Mouse (Mus musculus): ENCODE measurements around the gene Esam.

Gene Esam

DNA sequence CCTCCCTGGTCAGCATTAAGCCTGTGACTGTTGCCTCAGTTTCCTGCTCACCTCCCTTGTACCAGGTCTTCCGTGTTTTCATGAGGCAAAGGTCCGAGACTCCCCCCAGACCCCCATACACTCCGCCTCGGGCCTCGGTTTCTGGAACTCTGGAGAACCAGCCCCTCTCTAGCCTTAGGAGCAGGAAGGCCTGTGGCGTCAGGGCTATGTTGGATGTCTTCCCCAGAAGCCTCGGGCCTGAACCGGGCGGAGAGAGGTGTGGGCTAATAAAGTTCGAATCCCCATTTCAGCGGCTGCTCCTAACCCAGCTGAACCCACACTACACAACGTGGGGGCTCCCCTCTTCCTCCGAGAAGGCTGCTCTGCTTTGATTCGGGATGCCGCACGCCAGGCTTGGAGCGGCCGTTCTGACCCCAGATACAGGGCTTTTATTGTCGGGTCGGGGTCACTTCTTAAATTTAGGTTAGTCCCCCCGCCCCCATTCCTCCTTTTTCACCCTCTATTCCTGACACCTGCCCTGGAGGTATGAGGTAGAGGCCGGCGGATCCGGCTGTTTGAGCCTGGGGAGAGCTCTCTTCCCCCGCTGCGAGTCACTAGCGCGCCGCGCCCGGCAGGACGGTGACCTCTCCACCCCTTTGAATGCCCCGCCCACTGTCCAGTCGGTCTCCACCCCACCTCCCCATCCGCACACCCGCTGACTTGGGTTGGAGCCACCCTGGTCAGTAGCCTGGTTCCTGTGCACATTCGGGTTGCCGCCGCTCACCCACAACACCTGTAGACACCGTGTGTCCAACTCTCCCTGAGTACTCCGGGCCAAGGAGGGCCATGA, at the start of gene Esam:
Esam (plus strand) TSS at position 683 of the 829 bp plus-strand sequence.
- peak in 1 of 2 experiments; percentile 23 for DNase-seq

DNA sequence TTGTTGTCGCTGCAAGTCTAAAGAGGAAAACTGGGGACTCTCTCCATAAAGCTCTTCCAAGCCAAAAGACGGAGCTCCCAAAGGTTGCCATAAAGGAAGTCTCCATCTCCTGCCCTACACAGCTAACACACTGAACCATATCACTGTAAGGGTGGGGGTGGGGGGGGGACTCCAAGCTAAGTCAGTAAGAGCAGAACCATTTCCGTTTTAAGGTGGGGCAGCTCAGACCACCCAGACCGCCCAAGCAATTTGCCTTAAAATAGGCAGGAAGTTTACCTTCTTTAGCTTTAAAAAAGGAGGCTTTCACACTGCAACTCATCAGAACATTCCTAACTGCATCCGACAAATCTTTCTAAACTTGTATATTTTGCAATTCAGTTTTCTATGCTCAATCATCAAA, 42.7 kb upstream of the Esam start:
- no peak for DNase-seq

DNA sequence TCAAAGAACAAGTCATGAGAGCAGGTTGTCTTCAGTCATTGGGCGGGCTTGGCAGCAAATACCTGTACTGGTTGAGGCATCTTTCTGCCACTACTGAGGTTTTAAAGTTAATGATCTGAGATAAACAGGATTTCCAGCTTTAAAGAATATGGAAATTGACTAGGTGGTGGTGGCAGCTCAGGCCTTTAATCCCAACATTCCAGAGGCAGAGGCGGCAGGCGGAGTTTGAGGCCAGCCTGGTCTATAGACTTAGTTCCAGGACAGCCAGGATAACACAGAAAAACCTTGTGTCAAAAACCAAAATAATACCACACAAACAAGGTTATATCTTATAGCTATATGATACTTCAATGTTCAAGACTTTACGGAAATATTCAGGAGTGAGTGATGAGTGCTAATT, 39.8 kb upstream of the Esam start:
- DNase-seq = no peak

DNA sequence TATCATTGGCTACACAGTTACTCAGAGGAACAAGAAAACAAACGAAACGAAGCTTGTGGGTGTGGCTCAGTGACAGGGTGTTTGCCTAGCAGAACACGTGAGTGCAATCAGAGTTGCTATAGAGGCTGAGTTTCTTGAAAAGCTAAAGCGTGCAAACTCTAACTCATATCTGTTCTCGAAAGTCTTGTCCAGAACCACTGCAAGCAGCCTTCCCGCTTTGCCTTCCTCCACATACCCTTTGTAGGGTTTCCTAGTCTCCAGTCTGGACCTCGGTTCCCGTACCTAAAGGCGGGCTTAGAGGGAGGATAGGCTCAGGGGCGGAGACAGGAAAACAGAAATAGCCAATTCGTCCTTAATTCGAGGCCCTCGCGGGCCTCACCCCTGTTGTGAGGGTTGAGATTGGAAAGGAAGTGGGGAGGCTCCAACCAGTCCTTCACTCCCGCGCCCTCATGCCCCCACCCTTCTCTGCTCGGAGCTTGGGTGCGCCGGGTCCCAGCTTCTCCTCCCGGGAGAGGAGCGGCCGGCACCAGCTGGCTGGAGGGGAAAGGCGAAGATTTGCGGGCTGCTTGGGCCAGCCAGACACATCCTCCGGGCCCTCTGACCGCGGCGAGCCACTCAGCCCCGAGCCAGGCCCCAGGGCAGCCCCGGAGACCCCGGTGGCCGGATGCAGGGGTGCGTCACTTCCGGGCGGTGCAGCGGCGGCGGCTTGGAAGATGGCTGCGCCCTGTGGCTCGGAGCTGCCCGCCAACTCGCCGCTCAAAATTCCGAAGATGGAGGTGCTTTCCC, 39.1 kb upstream of the Esam start, which contains the start of gene Msantd2:
Msantd2 (plus strand) TSS at position 709 of the 786 bp plus-strand sequence.
- peak; percentile 89 to 92 for DNase-seq

DNA sequence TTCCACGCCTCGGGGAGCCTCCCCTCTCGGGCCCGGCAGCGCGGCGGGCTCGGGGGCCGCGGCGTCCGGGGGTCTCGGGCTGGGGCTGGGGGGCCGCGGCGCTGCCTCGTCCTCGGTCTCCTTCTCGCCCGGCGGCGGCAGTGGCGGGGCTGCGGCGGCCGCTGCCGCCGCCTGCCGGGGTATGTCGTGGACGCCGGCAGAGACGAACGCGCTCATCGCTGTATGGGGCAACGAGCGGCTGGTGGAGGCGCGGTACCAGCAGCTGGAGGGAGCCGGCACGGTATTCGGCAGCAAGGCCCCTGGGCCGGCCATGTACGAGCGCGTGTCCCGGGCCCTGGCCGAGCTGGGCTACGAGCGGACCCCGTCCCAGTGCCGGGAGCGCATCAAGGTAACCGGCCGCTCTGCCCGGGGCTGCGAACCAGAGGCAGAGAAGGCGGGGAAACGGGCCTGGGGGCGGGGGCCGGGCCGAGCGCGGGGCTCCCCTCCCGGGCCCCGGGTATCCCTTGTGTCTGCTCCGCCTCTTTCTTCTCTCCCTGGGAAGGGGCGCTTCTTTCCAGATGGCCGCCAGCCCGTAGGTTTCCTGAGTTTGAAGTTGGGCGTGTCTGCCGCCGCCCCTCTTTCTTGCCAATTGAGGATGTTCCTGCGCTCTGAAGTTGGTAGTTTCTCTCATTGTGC, 38.3 kb upstream of the Esam start:
- DNase-seq = peak; percentile 24 to 33

DNA sequence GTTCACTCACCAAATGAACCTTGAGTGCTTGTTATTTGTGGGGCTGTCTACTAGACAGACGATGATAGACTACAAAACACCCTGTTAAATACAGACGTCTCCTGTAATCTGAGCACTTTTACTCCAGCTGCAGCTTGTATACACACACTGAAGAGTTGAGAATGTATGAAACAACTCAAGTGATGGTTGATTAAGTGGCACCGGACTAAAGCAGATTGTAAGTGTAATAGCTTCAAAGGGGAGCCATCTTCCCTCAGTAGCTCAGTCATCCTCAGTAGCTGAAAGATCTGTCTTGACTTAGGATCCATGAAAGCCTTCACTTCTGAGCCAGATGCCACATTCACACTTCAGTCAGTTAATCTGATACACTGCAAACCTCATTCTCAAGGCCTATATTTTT, 32.1 kb upstream of the Esam start:
- no peak for DNase-seq

DNA sequence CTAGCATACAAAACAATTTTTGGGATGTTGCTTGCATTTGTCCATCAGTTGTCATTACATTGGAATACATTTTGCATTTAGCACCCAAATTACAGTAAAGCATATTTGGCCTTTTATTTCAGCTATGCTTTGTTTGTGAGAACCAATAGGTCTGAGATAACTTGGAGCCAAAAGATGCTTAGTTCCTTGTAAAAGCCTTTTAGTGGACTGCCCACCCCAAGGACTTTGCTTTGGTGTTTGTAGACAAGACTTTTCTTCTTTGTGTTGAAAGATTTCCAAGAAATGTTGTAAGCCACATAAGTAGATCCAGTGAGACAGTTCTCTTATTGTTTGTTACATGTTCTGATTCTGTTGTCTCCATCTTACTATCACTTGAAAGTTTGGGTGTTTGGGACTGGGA, 31.6 kb upstream of the Esam start:
- no peak for DNase-seq

DNA sequence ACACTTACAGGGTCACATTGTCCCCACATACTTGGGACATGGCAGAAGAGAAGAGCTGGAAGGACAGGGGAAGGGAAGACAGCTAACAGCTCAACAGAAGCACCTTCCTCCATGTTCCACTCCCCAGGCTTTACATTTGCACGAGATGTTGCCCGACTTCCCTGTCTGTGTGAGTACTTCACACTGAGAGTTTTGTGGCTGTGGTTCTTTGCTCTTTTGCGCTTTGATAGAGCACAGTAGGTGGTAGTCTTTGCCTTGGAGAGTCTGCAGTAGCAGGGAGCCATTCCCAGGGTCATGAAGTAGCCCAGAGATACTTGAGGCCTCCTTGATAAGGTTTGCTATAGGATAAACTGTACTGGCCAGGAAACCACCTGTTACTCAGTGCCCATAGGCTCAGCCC, 27.7 kb upstream of the Esam start:
- no peak for DNase-seq

DNA sequence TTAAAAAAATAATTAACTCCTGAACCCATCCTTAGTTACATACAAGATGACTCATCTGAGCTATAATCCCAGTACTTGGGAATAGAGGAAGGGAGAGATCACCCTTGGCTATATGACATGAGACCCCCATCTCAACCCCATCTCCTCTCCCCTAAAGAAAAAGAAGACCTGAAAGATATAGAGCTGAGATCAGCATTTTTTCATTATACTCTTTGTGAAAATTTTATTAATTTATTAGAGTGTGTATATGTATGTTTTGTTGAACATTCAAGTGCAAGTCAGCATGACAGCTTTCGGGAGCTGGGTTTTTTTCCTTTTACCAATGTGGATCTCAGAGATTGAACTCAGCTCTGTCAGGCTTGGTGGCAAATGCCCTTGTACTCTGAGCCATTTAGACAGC, 26.7 kb upstream of the Esam start:
- no peak for DNase-seq

DNA sequence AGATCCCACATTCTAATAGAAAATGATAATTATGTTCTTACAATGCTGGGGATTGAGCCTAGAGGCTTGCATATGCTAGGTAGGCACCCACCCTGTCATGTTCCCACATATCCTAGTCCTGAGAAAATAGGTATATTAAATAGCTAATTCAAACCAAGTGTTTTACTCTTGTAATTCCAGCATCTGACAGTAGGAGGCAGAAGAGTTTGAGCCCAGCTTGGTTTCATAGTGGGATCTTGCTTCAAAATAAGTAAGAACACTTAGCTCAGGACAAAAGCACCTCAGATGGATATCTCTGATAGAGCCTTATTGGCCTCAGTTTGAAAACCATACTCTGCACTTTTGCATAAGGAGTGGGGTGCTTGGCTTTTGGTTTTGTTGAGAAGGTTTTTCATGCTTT, 23.5 kb upstream of the Esam start:
- no peak for DNase-seq

DNA sequence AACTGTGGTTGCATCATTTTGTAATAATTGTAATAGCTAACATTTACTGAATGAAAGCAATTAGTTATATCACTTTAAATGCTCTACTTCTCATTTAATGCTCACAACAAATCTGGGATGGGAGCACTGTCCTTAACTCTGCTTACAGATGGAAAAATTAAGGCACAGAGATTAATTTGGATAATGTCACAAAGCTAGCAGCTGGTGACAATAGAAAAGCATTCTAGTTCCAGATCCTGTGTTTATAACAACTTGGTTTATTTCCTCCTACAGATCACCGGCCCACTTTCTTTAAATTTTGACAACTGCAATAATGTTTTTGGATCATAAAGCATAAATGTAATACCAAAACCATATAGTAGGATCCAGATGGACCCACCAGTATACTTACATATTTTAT, 21.9 kb upstream of the Esam start:
- no peak for DNase-seq

DNA sequence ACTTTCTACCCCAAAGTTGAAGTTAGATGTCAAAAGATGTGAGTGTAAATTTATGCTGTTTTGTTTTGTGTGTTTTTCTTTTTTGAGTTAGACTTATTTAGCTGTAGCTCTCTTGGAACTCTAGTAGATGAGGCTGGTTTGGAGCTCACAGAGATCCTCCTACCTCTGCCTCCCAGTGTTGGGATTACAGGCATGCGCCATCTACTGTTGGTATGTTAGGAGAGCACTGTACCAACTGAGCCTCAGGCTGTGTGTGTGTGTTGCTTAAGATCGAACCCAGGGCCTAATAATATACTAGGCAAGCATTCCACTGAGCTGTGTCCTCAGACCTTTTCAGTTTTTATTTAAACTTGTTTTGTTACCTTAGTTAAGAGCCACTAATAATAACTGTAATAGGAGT, 15.8 kb upstream of the Esam start:
- no peak for DNase-seq

DNA sequence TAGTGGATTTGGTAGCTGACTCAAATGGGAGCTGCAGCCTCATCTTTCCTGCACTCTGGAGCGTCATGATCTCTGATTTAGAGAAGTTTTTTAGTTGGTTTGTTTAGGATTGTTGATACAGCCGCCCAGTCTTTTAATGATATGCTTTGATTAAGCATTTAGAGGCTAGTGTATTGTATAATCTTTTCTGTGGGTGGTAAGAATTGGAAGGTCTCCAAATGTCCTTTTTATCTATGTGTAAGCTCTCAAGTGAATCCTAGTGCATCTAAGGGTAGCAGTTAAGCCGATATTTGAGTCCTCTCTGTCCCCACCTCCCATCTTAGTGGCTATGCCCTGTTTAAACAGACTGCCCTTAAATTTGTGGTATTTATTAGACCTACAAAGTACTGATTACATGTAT, 13.4 kb upstream of the Esam start:
- DNase-seq = no peak

DNA sequence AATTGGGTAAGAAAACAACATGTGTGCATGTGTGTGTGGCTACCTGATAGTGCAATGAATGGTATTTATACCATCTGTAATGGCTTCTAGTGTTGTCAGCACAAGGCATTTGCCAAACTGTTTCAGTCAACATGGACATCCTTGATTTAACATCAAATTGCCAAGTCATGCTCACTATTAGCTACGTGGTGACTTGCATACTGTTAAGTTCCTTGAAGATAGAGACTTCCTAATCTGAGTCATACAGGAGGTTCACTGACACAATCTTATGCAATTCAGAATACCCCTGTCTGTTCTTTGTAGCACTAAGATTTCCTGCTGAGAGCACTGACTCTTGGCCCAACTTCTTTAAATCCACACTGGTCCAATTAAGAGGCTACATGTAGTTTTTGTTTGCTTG, 10.4 kb upstream of the Esam start:
- DNase-seq = no peak

DNA sequence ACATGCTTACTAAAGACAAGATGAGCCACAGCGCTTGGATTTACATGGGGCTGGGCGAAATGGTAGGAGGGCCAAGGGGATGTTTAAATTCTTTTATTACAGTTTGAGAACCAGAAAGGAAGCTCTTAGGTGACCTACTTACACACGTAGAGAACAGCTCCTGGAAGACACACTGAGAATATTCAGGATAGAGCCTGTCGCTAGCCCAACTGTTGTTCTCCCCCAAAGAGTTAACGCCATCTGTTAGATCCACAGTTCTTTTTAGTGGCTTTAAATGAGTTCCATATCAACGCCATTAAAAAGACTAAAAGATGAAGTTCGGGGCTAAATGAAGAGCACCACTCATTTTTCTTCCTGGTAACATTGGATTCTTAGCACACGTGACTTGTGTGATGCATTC, 8.9 kb upstream of the Esam start:
- DNase-seq = peak in 1 of 2 experiments; percentile 34

DNA sequence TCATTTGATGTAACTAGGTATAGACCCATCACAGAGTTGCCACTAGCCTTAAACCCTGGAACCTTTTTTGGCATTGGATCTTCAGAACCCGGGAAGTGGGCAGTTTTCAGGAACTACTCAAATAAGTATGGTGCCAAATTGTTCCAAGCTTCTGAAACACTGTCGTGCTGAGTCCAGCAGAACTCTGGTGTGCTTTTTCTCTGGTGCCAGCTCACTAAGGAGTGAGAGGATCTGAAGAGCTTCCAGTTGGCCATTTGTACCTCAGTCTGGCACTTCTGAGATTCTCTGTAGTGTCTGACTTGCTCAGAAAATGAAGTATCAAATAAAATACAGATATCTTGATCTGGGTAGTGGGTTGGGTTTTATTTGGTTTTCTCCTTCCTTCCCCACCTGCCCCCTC, 7.9 kb upstream of the Esam start:
- DNase-seq = no peak

DNA sequence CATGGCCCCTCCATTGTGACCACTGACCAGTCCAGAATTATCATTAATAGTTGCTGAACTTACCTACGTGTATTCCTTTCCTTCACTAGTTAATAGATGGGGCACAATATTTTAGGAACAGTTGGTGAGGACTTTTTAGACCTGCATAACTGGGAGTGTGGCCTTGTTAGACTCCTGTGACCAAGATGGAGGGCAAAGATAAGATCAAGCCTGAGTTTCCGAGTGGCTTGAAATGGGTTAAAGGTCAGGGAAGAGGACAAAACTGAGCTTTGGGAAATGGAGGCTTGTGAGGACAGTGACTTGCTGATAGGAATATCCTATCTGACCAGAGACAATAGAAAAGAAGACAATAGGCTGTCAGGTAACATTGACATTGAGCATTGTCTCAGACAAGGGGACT, 2.4 kb upstream of the Esam start:
- DNase-seq = no peak

DNA sequence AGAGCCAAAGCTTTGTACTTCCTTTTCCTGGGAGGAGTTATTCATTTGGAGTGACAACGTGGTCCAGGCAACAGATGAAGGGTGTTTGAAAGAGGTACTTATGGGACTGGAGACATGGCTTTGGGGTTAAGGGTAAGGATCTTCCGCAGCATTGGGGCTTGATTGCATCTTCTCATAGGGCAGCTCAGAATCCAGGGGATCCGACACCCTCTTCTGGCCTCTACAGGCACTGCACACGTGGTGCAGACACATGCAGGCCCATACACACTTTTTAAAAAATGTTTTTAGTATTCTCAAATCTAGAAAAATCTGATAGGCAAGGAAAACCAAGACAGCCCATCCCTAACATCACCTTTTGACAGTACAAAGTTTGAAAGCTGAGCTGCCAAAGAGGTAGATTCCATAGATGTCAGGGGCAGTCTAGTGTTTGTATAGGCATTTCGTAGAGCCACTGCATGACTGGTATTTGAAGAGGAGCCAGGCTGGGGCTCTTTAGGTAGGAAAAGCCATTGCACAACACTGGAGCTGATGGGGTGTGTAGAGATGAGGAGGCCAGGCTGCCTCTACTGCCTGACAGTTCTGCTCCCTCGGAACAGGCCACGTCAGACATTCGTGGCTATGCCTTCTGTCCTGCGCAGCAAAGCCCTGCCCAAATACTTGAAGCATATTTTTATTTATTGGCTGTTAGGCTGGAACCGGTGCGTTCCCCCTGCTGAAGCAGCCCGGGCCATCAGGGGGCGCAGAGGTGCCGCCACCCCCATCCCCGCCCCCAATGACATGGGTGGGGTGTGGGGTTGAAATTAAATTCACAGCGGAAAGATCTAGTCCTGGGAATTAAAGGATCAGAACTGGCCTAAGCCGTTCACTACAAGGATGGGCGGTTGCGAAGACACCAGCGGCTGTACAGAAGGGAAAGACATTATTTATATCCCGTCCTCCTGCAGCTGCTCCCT, 1.2 kb upstream of the Esam start:
- DNase-seq = no peak

DNA sequence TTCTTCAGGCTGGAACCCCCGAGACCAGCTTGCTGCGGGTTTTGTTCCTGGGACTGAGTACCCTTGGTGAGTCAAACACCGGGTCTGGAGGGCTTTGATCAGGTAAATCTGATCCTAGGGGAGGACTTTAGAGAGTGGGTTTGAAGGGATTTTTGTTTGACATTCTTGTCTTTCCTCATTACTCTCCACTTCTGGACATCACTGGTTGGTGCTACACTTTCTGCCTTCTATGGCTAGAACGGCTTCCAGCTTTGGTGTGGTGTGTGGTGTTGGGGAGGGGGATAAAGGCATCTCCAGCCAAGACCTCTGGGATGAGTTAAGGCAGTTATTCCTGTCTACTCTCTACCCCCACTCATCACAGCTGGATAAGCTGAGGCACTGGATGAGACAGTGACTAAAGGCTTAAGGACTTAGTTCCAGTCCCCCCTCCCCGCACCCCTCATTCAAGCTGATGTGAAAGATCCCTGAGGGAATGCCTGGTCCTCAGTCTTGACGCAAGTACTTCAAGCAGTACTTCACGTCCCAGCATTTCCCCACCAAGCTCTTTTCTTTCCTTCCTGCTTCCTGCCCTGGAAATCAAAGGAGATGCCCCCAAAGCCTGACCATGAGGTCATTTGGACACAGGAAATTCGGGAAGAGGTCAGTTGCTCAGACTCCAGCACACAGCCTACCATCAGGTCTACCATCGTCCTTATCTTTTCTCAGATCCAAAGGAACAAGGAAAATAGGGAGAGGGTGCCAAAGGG, 520 bp downstream of the Esam start:
- no peak for DNase-seq

DNA sequence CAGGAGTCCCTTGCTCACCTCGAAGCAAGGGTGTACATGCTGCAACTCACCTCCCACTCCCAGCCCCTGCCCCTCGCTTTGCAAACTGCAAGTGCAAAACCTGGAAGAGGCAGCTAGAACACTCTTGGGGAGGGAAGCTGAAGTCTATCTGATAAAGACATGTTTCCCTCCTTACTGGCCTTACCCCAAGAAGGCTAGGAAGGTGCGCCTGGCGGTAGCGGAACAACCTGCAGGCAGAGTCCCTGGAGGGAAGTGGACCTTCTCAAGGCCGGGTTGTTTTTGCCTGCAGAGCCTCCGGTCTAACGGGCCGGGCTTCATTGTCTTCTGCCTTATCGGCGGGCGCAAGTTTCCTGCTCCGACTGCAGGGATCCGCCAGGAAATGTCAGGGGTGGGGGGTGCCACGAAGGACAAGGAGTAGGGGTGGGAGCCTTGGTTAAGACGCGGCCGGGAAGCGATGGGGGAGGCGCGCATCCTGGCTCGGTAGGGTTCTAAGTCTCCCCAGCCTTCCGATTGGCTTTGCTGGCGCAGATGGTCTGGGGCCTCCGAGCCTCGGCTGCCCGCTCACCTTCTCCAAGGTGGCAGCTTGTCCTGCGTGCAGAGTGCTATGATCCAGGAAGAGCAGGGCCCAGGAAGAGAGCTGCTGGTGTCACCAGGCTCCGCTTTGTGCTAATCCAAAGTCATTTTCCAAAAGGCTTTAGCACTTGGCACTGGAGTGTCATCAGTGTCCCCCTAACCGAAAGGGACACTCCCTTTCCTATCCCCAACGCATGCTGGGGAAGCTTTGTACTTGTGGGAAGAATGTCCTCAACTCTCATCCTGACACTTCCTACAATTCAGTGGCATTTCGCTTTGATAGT, 2.4 kb downstream of the Esam start:
- DNase-seq = peak; percentile 45 to 52
